Mouse (Mus musculus) liver, embryonic 14.5 days (tissue): ENCODE results near the gene Socs7.

Experiments used
- CTCF ChIP-seq: IDR thresholded peaks from 2 replicates; pipeline ENCODE4 v1.5.1; 2016; ENCODE audit warnings: antibody characterized with exemption, low read depth, control low read depth
- EP300 ChIP-seq: IDR thresholded peaks from 2 replicates; pipeline ENCODE4 v1.6.1; 2016; ENCODE audit warnings: antibody characterized with exemption, low read depth

DNA sequence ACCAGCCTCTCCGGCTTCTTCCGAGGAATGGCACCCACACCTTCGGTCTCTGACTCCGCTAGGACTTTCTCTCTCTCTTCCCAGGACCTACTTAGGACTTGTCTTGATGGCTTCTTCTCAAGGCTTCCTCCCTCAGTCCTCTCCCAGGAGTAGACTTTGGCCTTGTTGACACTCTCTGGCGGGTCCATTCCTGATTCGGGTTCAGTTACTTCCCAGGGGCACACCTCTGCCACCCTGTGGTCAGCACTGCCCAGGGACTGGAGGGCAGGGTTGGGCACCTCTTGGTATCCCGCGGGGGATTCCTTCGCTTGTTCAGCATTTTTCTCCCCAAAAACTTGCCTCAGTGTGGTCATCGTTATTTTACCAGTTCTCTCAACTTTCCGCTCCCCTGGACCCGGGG, 25.0 kb upstream of the Socs7 start:
- TF ChIP-seq CTCF = no peak
- TF ChIP-seq EP300 = no peak
